Mouse (Mus musculus) forebrain, postnatal 0 days (tissue): Measurements from ENCODE around the gene Ccdc157. TPM values are rescaled to one million over a fixed set of nuclear protein-coding genes. Genes with fewer than 3 reads are reported as not detected.

ENCODE experiments used
- ATAC-seq: fragments of 200-750 bp; cut with Nextera tagmentation; 2 replicates; pipeline ENCODE4 v1.8.0; 2017; ENCODE audit warnings: mild to moderate bottlenecking, moderate library complexity
- DNase-seq: peaks from one replicate; pipeline ENCODE4 v3.0.0-alpha.2; 2015
- H3K27ac ChIP-seq: fragments of 300-500 bp; sonication (generic); 2 replicates; pipeline ENCODE4 v1.5.1; 2014; ENCODE audit warnings: low read depth, mild to moderate bottlenecking, antibody characterized with exemption, low read length, moderate library complexity, mixed read lengths
- H3K27me3 ChIP-seq: fragments of 300-500 bp; sonication (generic); 2 replicates; pipeline ENCODE4 v1.6.1; 2014; ENCODE audit warnings: mild to moderate bottlenecking, low read length, mixed read lengths; ENCODE audit not compliant: insufficient read depth
- H3K36me3 ChIP-seq: fragments of 300-500 bp; sonication (generic); 2 replicates; pipeline ENCODE4 v1.6.1; 2014; ENCODE audit warnings: mild to moderate bottlenecking, moderate library complexity; ENCODE audit not compliant: insufficient read depth
- H3K4me1 ChIP-seq: fragments of 300-500 bp; sonication (generic); 2 replicates; pipeline ENCODE4 v1.6.1; 2014; ENCODE audit warnings: antibody characterized with exemption; ENCODE audit not compliant: insufficient read depth
- H3K4me2 ChIP-seq: fragments of 300-500 bp; sonication (generic); 2 replicates; pipeline ENCODE4 v1.6.1; 2014; ENCODE audit warnings: low read depth, mild to moderate bottlenecking, moderate library complexity
- H3K4me3 ChIP-seq: fragments of 300-500 bp; sonication (generic); 2 replicates; pipeline ENCODE4 v1.5.1; 2014; ENCODE audit warnings: low read depth, low read length, mixed read lengths
- H3K9ac ChIP-seq: fragments of 300-500 bp; sonication (generic); 2 replicates; pipeline ENCODE4 v1.6.1; 2014; ENCODE audit warnings: mild to moderate bottlenecking
- H3K9me3 ChIP-seq: fragments of 300-500 bp; sonication (generic); 2 replicates; pipeline ENCODE4 v1.6.1; 2016; ENCODE audit warnings: low read length
- CTCF ChIP-seq: sonication (generic); IDR thresholded peaks from 2 replicates; pipeline ENCODE4 v1.5.1; 2016; ENCODE audit warnings: antibody characterized with exemption, control low read depth, low read depth
- WGBS: fragments of 180-500 bp; shearing (Covaris S2); extraction: QIAGEN DNeasy Blood & Tissue Kit; methylation state at CpG from one replicate; pipeline ENCODE4 v1.1.7; 2014; 5-methylcytosine and 5-hydroxymethylcytosine counted together
- polyA plus RNA-seq: library from polyadenylated mRNA; unstranded; fragments of >200 nt; fragmentation: Nextera tagmentation; extraction: Ambion mirVana; gene quantifications from 2 replicates; pipeline ENCODE4 v1.2.1, GENCODE M21; 2015
- total RNA-seq: library from RNA; depleted of rRNA; stranded (reverse); fragments of >200 nt; gene quantifications from 2 replicates; pipeline ENCODE4 v1.2.3, GENCODE M21; 2014

The Ccdc157 gene
- total and polyA plus RNA-seq, 2 experiments from 2014 or later = 7.8 to 25.0 TPM

DNA sequence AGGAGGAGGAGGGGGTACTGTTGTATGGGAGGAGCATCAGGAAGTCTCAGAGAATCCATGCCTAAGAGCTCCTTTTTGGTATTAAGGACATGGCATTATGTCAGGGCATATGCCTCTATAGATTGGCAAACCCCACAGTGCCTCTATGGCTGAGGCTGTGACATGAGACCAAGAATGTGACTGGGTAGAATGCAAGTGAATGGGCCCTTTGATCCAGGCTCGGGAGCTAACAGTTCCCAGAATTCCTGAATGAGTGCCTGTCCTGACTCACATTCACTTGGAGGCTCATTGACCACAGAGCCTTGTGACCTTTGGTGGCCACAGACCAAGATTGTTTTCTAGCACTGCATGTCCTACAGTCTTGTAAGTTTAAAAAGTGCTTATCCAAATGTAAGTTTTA lies 22.0 kb upstream of the Ccdc157 start:
- TF ChIP-seq CTCF = no peak
- Histone ChIP-seq H3K9me3 (no peaks in the 10 kb centered on the region), H3K4me1 (no peaks in the 10 kb centered on the region), H3K27me3 (no peaks in the 10 kb centered on the region), H3K4me3 (no peak overlapping the region), H3K9ac (no peak overlapping the region), H3K36me3 (peaks cover 62% of the 10 kb centered on the region), H3K4me2 (no peak overlapping the region), H3K27ac (no peak overlapping the region)
- DNase-seq (no peak), ATAC-seq (no peak)
- WGBS = 3% methylated on average over 1 of the region's 1 CpGs

DNA sequence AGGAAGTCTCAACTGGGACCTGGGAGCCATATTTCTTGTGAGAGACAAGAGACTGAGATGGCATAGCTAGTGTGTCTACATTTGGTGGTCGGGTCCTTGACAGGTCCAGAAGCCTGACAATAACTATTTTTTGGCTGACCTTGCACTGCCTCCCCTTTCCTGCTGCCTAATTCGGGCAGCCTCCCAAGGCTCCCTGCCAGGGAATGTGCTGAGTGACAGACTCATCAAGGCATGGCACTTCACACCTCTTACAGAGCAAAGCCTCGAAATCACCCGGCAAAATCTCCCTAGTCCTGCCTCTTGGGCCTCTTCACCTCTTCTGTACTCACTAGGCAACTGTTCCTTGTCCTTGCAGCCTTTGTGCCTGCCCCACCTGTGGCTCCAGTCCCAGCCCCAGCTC lies 17.6 kb upstream of the Ccdc157 start:
- H3K4me2 ChIP-seq = no peak overlapping the region
- H3K27me3 ChIP-seq = no peaks in the 10 kb centered on the region
- DNase-seq (no peak), ATAC-seq (no peak)
- no peak overlapping the region for H3K27ac ChIP-seq
- H3K9ac ChIP-seq = no peak overlapping the region
- TF ChIP-seq CTCF = no peak
- H3K9me3 ChIP-seq = no peaks in the 10 kb centered on the region
- H3K4me3 ChIP-seq = no peak overlapping the region
- no peaks in the 10 kb centered on the region for H3K4me1 ChIP-seq
- WGBS = 67% methylated on average over 4 of the region's 4 CpGs
- peaks cover 97% of the 10 kb centered on the region for H3K36me3 ChIP-seq

DNA sequence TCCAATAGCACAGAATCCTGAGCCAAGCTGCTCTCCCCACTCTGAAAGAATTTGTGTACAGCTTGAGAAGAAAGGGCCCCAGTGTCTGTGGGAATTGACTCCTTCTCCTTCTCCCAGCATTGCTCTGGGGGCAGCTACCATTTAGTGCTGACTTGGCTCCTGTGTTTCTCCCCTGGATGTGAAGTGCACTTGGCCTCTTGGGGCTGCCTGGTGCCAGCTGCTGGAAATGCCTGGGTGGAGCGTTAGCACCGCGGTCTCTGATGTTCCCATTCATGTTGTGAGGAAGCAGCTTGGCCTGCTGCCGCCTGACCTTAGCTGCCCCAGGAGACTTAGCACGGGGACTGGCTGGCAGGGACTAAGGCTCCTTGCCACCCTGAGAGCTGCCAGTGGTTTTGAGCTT lies 14.5 kb upstream of the Ccdc157 start:
- ATAC-seq = peak; percentile 85

DNA sequence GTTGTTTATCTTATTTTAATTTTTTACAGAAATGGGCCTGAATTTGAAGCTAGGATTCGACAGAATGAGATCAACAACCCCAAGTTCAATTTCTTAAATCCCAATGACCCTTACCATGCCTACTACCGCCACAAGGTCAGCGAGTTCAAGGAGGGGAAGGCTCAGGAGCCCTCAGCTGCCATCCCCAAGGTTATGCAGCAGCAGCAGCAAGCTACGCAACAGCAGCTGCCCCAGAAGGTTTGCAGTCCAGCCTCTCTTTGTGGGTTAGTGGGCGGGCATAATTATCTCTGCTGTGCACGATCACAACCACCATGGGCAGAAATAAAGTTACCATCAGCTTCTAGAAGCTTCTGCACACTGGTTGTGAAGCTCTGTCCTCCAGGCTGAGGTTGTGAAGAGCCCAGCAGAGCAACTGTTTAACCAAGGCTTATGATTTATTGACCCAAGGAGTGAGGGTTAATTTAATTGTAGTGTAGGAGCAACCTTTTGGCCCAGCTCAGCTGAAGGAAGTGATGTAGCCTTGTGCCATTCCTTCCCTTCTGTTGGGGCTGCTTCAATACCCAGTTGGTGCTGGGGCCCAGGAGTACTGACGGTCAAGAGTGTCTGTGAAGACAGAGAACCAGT lies 6.5 kb upstream of the Ccdc157 start:
- no peak for TF ChIP-seq CTCF
- no peak overlapping the region for H3K9ac ChIP-seq
- H3K9me3 ChIP-seq = no peaks in the 10 kb centered on the region
- ATAC-seq (no peak), DNase-seq (no peak)
- H3K4me1 ChIP-seq = peaks cover 8% of the 10 kb centered on the region; the same call in 1 of the 2 replicates
- H3K27me3 ChIP-seq = no peaks in the 10 kb centered on the region
- WGBS = 89% methylated on average over 7 of the region's 7 CpGs
- H3K4me2 ChIP-seq = no peak overlapping the region
- H3K36me3 ChIP-seq = peaks cover 92% of the 10 kb centered on the region
- no peak overlapping the region for H3K27ac ChIP-seq
- H3K4me3 ChIP-seq = no peak overlapping the region

More for the DNA sequence above, 14.5 kb upstream of the Ccdc157 start:
- Histone ChIP-seq H3K4me2 (no peak overlapping the region), H3K4me3 (no peak overlapping the region), H3K9ac (no peak overlapping the region), H3K27ac (no peak overlapping the region), H3K4me1 (no peaks in the 10 kb centered on the region), H3K36me3 (peaks cover 97% of the 10 kb centered on the region), H3K9me3 (no peaks in the 10 kb centered on the region), H3K27me3 (no peaks in the 10 kb centered on the region)
- DNase-seq = peak; percentile 46
- TF ChIP-seq CTCF = no peak
- WGBS = 79% methylated on average over 5 of the region's 5 CpGs

DNA sequence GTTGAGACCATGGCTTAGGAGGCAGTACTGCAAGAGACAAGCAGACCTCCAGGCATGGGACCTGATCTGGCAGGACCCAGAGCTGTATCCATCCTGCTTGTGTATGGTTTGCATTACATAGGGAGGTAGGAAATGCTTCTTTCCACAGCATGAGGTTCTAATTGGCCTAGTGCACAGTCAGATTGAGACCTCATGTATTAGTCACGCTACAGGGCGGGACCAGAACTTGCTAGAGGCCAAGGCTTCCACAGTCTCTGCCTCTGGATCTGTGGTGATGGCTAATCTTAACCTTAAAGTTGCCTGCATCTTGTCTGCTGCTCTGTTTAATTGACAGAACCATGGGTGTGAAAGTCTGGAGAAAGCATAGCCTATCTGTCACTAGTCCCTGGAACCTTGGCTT lies 4.6 kb upstream of the Ccdc157 start:
- DNase-seq (no peak), ATAC-seq (no peak)
- WGBS = 98% methylated on average over 2 of the region's 2 CpGs
- Histone ChIP-seq H3K4me2 (no peak overlapping the region), H3K4me3 (no peak overlapping the region), H3K36me3 (peaks cover 78% of the 10 kb centered on the region), H3K9me3 (no peaks in the 10 kb centered on the region), H3K9ac (0 out of 2 replicates have a peak overlapping the region, but pooled peaks have one; percentile 3), H3K27me3 (no peaks in the 10 kb centered on the region), H3K27ac (no peak overlapping the region), H3K4me1 (peaks cover 17% of the 10 kb centered on the region)
- TF ChIP-seq CTCF = no peak

DNA sequence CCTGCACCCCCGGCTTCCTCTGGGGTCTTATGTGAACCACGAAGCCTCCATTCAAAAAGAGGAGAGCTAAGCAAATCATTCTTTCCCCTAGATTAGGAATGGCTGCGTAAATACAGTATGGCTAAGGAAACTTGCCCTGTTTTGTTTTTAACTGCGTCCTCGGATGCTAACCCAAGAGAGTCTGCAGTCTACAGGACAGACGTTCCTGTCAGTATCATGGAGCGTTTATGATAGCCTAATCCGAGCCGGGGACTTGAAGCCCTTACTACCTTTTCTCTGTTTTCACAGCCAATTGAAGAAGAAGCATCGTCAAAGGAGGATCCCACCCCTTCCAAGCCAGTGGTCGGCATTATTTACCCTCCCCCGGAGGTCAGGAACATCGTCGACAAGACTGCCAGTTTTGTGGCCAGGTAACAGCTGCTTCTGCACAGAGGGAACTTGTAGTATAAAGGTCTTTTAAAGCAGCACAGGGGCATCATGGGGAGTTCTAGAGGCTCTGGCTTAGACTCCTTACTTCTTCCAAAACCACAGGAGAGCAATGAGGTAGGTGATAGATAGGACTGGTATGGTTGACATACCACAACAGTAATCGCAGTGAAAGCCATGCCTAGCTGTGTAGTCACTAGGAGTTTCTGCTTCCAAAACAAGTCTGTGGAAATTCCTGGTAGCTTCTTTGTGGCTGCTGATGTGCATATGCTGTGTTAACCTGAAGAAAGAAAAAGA lies 826 bp upstream of the Ccdc157 start:
- Histone ChIP-seq H3K4me2 (peak overlapping the region; percentile 84), H3K27ac (peak overlapping the region; percentile 97), H3K27me3 (no peaks in the 10 kb centered on the region), H3K4me3 (peak overlapping the region; percentile 84), H3K9ac (peak overlapping the region; percentile 91), H3K4me1 (peaks cover 23% of the 10 kb centered on the region), H3K36me3 (peaks cover 44% of the 10 kb centered on the region), H3K9me3 (no peaks in the 10 kb centered on the region)
- no peak for TF ChIP-seq CTCF
- no peak for DNase-seq
- ATAC-seq = no peak
- 8% methylated on average over 15 of the region's 15 CpGs for WGBS

DNA sequence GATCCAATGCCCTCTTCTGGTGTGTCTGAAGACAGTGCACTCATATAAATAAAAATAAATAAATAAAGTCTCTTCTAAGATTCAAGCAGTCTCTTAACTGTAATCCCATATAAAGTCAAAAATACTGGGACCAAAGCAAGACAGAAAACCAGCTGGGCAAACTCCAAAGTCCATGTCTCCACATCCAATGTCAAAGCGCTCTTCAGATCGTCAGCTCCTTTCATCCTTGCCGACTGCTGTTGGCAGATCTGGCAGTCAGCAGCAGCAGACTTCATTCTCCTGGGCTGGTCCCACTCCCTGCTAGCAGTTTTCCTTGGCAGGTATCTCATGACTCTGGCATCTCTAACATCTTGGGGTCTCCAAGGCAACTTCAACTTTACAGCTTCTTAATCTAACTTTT lies 1.4 kb downstream of the Ccdc157 start:
- TF ChIP-seq CTCF = no peak
- H3K27ac ChIP-seq = no peak overlapping the region
- H3K4me1 ChIP-seq = peaks cover 20% of the 10 kb centered on the region; the same call in 1 of the 2 replicates
- H3K9me3 ChIP-seq = no peaks in the 10 kb centered on the region
- no peak for DNase-seq
- 86% methylated on average over 3 of the region's 3 CpGs for WGBS
- no peak for ATAC-seq
- H3K27me3 ChIP-seq = no peaks in the 10 kb centered on the region
- H3K36me3 ChIP-seq = peaks cover 23% of the 10 kb centered on the region
- no peak overlapping the region for H3K4me3 ChIP-seq
- no peak overlapping the region for H3K4me2 ChIP-seq
- no peak overlapping the region for H3K9ac ChIP-seq
